Mouse (Mus musculus): Measurements from ENCODE around the gene Lrrc74a. TPM values are rescaled to one million over a fixed set of nuclear protein-coding genes. Genes with fewer than 3 reads are reported as not detected.

The Lrrc74a gene
- not detected in 2 replicates for total RNA-seq (2023)

GRCm38 (mm10) chr12:86734319-86734810 is at the start of gene Lrrc74a:
TSS of gene Lrrc74a (plus strand) at chr12:86734369.

DNA sequence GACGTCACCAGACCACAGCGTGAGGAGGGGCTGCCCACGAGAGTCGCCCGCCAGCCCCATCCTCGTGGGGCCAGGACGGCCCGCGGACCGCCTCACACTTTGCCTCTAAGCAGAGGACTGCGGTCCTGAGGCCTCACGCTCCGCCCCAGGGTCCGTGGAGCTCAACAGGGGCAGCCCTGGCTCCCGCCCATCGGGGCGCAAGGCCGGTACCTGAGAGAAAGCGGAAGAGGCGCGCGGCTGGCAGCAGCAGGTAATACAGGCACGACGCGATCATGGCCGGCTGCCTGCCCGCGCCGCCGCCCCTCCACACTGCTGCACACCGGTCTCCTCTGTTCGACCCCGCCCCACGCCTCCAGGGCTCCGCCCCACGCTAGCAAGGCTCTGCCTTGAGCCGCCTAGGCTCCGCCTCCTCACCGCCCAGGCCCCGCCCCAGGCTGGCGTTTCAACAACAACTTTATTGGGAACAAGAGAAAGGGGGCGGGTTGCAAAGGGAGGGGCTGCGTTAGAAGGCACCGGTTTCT is 8.0 kb upstream of the Lrrc74a start, which contains the start of gene Angel1:
Gene Angel1, minus strand, starts transcription at position 341 of the 521 bp plus-strand sequence.

Other genes with a start within 250 kb of the Lrrc74a start
- not detected in 2 replicates for gene Vash1, start 55.7 kb upstream of the Lrrc74a start, total RNA-seq (2023)
- gene Angel1, start 7.9 kb upstream of the Lrrc74a start, total RNA-seq (2023) = 0.34 and 0.54 TPM in 2 replicates
- 2.7 and 2.9 TPM in 2 replicates for gene Irf2bpl, start 150.4 kb downstream of the Lrrc74a start, total RNA-seq (2023)
- gene Cipc, start 212.7 kb downstream of the Lrrc74a start, total RNA-seq (2023) = 5.6 and 10.7 TPM in 2 replicates